Mouse (Mus musculus): ENCODE results near the gene Adk.

- TF ChIP-seq CTCF (IDR thresholded peaks at IDR 0.05; ENCODE audit: low read depth): no peak
- TF ChIP-seq EP300 (IDR thresholded peaks at IDR 0.05; ENCODE audit: low read depth): no peak
Observed at GRCm38 (mm10) chr14:21047840-21048239, 4.5 kb upstream of the Adk start.

Data from heart, postnatal 0 days (tissue).